Mouse (Mus musculus): ENCODE measurements around the gene Pcca. TPM values are rescaled to one million over a fixed set of nuclear protein-coding genes. Genes with fewer than 3 reads are reported as not detected.

Gene Pcca
- polyA plus RNA-seq, 1 experiment from 2014 or later, result 31.6 TPM

DNA sequence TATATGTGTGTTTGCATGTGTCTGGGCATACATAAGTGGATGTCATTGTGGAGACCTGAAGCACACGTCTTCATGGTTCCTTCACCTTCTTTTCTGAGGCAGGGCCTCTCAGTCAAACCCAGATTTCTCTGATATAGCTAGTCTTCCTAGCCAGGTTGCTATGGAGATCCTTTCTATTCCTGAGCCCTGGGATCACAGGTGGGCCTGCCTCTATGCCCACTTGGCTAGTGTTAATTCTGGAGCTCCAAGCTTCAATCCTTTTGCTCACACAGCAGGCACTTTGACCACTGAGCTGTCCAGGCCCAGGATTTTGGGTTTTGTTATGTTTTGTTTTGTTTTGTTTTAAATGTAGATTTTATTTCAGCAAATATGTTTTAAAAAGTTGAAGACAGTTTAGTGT, 192.3 kb downstream of the Pcca start:
- no peaks in the 10 kb centered on the region for H3K36me3 ChIP-seq (ENCODE audit: control insufficient read depth, insufficient read depth, low read length)
- ATAC-seq (ENCODE audit: low FRiP score) (no peak), DNase-seq (ENCODE audit: low spot score) (no peak)
- no peak overlapping the region for H3K9ac ChIP-seq (ENCODE audit: low read depth, low read length)
- no peak overlapping the region for H3K4me3 ChIP-seq (ENCODE audit: low read depth, low read length)
- no peak overlapping the region for H3K4me2 ChIP-seq (replicated peaks; ENCODE audit: low read depth, low read length)
- no peaks in the 10 kb centered on the region for H3K9me3 ChIP-seq (ENCODE audit: control insufficient read depth, low read length)
- no peak overlapping the region for H3K27ac ChIP-seq (ENCODE audit: low read depth, low read length)
- 85% methylated on average over 1 of the region's 1 CpGs for WGBS
- no peaks in the 10 kb centered on the region; the same call in 1 of the 2 replicates for H3K4me1 ChIP-seq (replicated peaks; ENCODE audit: control insufficient read depth, insufficient read depth, low read length)
- H3K27me3 ChIP-seq (ENCODE audit: control insufficient read depth, insufficient read depth, low read length), result no peaks in the 10 kb centered on the region

DNA sequence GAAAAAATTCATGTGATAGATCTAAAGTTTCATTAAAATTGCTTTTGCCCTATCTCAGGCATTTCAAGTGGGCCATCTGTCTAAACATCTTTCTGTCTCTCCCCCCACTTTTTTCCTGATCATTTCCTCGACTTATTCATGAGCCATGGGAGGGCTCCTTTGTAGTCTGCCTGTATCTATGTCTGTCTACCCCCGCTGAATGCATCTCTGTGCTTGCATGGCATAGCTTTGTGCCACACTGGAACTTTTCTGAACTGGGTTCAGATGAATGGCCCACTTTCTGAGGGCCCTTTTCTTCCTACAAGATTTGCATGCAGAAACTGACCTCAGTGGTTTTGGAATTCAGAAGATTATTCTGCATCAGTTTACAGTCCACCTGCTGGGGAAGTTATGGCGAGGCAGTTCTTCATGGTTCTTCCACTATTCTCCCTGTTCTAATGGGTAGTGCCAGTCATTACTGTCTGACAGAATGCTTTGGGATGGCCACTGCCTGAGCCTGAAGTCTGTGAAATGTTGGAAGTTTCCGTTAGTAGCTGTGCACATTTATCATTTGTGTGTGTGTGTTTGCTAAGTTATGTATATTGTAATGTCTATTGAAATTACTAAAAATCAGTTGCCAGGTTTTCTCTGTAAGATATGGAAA, 195.4 kb downstream of the Pcca start:
- no peak overlapping the region for H3K9ac ChIP-seq (ENCODE audit: low read depth, low read length)
- 52% methylated on average over 4 of the region's 4 CpGs for WGBS
- H3K4me1 ChIP-seq (replicated peaks; ENCODE audit: control insufficient read depth, insufficient read depth, low read length), result no peaks in the 10 kb centered on the region
- no peaks in the 10 kb centered on the region for H3K36me3 ChIP-seq (ENCODE audit: control insufficient read depth, insufficient read depth, low read length)
- no peak overlapping the region for H3K27ac ChIP-seq (ENCODE audit: low read depth, low read length)
- H3K27me3 ChIP-seq (ENCODE audit: control insufficient read depth, insufficient read depth, low read length), result no peaks in the 10 kb centered on the region
- no peak overlapping the region for H3K4me2 ChIP-seq (replicated peaks; ENCODE audit: low read depth, low read length)
- no peaks in the 10 kb centered on the region for H3K9me3 ChIP-seq (ENCODE audit: control insufficient read depth, low read length)
- H3K4me3 ChIP-seq (ENCODE audit: low read depth, low read length), result no peak overlapping the region
- DNase-seq (ENCODE audit: low spot score) (no peak), ATAC-seq (ENCODE audit: low FRiP score) (no peak)

DNA sequence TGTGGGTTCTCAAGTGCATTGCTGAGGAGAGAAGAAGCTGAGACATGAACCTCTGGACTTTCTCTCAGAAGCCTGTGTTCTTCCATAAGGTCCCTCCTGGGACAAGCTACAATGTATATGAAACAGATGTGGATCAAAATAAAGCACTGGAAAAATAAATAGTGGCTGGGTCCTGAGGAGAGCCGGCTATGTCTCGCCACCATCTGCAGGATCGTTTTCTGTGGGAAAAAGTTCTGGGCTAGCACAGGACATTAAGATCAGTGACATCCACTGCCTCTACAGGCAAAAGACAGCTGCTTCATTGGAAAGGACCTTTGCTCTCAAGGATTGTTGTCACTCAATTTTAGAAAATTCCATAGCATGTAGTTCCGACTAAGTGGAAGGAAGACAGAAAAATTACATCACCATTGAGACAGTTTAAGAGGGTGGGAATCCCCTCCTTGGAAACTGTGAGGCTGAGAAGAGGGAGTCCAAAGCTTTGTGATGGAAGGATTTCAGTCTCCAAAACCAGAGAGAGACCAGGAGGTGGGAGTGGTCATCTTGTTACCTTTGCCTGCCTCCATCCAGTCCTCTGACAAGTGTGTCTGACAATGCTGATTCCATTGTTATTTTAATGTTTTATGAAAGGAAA, 196.9 kb downstream of the Pcca start:
- no peaks in the 10 kb centered on the region for H3K9me3 ChIP-seq (ENCODE audit: control insufficient read depth, low read length)
- no peak overlapping the region for H3K9ac ChIP-seq (ENCODE audit: low read depth, low read length)
- no peaks in the 10 kb centered on the region for H3K27me3 ChIP-seq (ENCODE audit: control insufficient read depth, insufficient read depth, low read length)
- no peaks in the 10 kb centered on the region for H3K4me1 ChIP-seq (replicated peaks; ENCODE audit: control insufficient read depth, insufficient read depth, low read length)
- H3K4me3 ChIP-seq (ENCODE audit: low read depth, low read length), result no peak overlapping the region
- H3K36me3 ChIP-seq (ENCODE audit: control insufficient read depth, insufficient read depth, low read length), result no peaks in the 10 kb centered on the region
- 81% methylated on average over 4 of the region's 4 CpGs for WGBS
- no peak for DNase-seq (ENCODE audit: low spot score)
- H3K4me2 ChIP-seq (replicated peaks; ENCODE audit: low read depth, low read length), result no peak overlapping the region
- H3K27ac ChIP-seq (ENCODE audit: low read depth, low read length), result no peak overlapping the region
- no peak for ATAC-seq (ENCODE audit: low FRiP score)

DNA sequence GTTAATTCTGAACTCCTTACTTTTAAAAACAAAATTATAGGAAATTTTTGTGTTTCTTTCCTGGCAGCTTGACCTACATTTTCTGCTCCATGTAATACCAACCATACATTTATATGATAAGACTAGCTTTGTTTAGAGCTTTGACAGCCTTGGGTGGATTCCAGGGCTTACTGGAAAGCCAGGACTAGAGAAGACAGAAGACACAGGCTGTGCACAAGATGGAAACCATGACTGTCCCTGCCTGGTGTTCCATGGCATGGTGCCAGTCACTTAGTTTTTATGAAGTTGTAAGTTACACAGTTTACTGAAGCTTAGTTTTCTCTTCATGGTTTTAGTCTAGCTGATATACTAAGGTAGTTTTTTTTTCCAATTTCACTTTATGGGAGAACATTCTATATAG, 202.7 kb downstream of the Pcca start:
- Histone ChIP-seq H3K9ac (ENCODE audit: low read depth, low read length) (no peak overlapping the region), H3K4me2 (replicated peaks; ENCODE audit: low read depth, low read length) (no peak overlapping the region), H3K27ac (ENCODE audit: low read depth, low read length) (no peak overlapping the region), H3K9me3 (ENCODE audit: control insufficient read depth, low read length) (no peaks in the 10 kb centered on the region), H3K36me3 (ENCODE audit: control insufficient read depth, insufficient read depth, low read length) (no peaks in the 10 kb centered on the region), H3K4me3 (ENCODE audit: low read depth, low read length) (no peak overlapping the region), H3K27me3 (ENCODE audit: control insufficient read depth, insufficient read depth, low read length) (no peaks in the 10 kb centered on the region), H3K4me1 (replicated peaks; ENCODE audit: control insufficient read depth, insufficient read depth, low read length) (no peaks in the 10 kb centered on the region)
- ATAC-seq (ENCODE audit: low FRiP score) (no peak), DNase-seq (ENCODE audit: low spot score) (no peak)

DNA sequence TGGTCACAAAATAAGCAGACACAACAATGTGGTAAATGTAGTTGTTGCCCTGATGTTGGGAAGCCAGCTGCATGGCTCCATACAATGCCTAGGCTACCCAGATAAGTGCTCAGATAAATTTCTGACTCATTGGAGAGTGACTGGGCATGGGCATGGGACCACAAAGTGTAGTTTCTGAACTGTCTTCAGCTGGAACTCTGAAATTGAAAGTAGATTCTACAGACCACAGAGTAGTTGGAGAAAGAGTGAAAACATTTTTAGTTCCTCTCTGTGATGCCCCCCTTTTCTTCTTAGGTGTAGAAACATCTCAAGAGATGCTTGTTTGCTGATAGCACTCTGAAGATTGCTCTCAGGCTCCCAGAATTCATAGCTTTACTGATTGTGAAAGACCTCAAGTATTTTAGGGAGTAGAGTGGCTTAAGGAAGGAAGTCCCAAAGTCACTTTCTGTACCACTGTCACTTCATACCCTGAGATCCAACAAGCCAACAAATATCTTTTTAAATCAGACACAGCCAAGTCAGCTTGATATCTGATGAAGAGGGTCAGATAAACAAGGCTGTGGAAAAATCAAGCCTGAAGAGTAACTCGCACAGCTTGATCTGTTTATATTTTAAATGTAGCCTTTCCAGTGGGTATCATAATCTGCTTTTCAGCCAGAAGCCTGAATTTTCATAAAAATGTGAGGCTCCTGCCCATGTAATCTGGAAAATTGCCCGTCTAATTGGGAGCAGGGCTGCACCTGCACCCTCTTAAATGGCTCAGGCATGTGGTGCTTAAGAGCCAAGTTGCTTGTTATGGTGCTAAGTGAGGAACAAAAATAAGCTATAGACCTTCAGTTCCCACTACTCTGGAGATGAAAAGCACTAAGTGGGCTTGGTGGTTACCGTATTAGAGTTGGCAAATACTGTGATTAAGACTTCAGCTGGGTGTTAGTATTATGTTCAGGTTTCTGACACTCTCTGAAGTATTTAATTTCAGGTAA, 214.0 kb downstream of the Pcca start:
- ATAC-seq (ENCODE audit: low FRiP score) (no peak), DNase-seq (ENCODE audit: low spot score) (no peak)
- Histone ChIP-seq H3K4me3 (ENCODE audit: low read depth, low read length) (no peak overlapping the region), H3K4me2 (replicated peaks; ENCODE audit: low read depth, low read length) (no peak overlapping the region), H3K9me3 (ENCODE audit: control insufficient read depth, low read length) (no peaks in the 10 kb centered on the region), H3K27ac (ENCODE audit: low read depth, low read length) (no peak overlapping the region), H3K4me1 (replicated peaks; ENCODE audit: control insufficient read depth, insufficient read depth, low read length) (no peaks in the 10 kb centered on the region), H3K9ac (ENCODE audit: low read depth, low read length) (no peak overlapping the region), H3K36me3 (ENCODE audit: control insufficient read depth, insufficient read depth, low read length) (no peaks in the 10 kb centered on the region), H3K27me3 (ENCODE audit: control insufficient read depth, insufficient read depth, low read length) (no peaks in the 10 kb centered on the region)
- WGBS, result 80% methylated on average over 3 of the region's 3 CpGs

DNA sequence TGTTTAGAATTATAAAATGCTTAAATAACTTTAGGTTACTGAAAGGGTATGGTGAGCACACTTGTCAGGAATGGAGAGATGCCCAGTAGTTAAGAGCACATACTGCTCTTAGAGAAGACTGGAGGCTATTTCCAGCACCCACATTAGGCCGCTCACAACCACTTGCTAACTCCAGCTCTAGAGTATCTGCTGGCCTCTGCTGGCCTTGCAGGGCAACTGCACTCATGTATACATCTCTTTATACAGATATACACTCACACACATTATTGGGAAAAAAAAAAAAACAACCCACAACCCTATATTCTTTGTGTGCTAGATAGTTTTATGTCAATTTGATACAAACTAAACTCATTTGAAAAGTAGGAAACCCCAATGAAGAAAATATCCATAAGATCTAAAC, 217.4 kb downstream of the Pcca start:
- H3K4me2 ChIP-seq (replicated peaks; ENCODE audit: low read depth, low read length), result no peak overlapping the region
- H3K9me3 ChIP-seq (ENCODE audit: control insufficient read depth, low read length), result no peaks in the 10 kb centered on the region
- H3K27me3 ChIP-seq (ENCODE audit: control insufficient read depth, insufficient read depth, low read length), result no peaks in the 10 kb centered on the region
- H3K9ac ChIP-seq (ENCODE audit: low read depth, low read length), result no peak overlapping the region
- DNase-seq (ENCODE audit: low spot score) (no peak), ATAC-seq (ENCODE audit: low FRiP score) (no peak)
- no peak overlapping the region for H3K4me3 ChIP-seq (ENCODE audit: low read depth, low read length)
- no peaks in the 10 kb centered on the region for H3K36me3 ChIP-seq (ENCODE audit: control insufficient read depth, insufficient read depth, low read length)
- 96% methylated on average over 1 of the region's 1 CpGs for WGBS
- H3K4me1 ChIP-seq (replicated peaks; ENCODE audit: control insufficient read depth, insufficient read depth, low read length), result no peaks in the 10 kb centered on the region
- no peak overlapping the region for H3K27ac ChIP-seq (ENCODE audit: low read depth, low read length)

DNA sequence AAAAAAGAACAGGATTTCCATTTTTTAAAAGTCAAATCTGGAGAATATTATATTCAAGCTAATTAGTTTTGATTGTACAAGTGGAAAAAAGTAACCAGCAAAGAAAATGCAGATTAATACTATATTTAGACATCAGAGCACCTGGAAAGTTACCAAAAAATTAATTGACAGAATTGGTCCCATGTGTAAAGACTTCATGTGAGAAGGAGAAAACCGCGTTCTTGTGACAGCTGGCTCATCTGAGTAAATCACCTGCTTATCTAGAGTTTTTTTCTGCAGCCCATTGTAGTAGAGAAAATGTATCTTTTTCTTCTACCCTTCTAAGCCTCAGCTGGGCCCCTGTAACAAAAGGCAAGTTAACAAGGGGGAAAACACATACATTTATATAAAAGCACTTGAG, 219.2 kb downstream of the Pcca start:
- ATAC-seq (ENCODE audit: low FRiP score), result no peak
- no peaks in the 10 kb centered on the region for H3K36me3 ChIP-seq (ENCODE audit: control insufficient read depth, insufficient read depth, low read length)
- no peaks in the 10 kb centered on the region for H3K9me3 ChIP-seq (ENCODE audit: control insufficient read depth, low read length)
- 58% methylated on average over 2 of the region's 2 CpGs for WGBS
- H3K4me1 ChIP-seq (replicated peaks; ENCODE audit: control insufficient read depth, insufficient read depth, low read length), result no peaks in the 10 kb centered on the region
- no peak for DNase-seq (ENCODE audit: low spot score)
- no peak overlapping the region for H3K9ac ChIP-seq (ENCODE audit: low read depth, low read length)
- H3K4me3 ChIP-seq (ENCODE audit: low read depth, low read length), result no peak overlapping the region
- H3K27ac ChIP-seq (ENCODE audit: low read depth, low read length), result no peak overlapping the region
- H3K27me3 ChIP-seq (ENCODE audit: control insufficient read depth, insufficient read depth, low read length), result no peaks in the 10 kb centered on the region
- H3K4me2 ChIP-seq (replicated peaks; ENCODE audit: low read depth, low read length), result no peak overlapping the region

DNA sequence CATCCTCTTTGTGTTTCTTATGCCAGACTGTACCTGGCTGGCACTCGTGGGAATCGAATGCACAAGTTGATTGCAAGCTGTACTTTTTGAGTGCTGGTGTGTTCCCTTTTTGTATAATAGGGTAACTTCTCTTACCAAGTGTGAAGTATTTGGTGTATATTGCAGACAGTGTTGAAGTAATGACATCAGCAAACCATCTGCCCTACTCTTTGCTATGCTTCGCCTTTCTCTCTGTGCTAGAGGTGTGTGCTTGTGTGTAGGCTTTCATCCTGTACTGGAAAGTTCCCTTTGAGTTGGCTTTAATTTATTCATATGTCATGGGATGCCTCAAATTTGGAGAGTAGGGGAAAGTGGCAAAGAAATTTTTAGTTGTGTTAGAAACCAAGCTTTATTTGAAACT, 220.2 kb downstream of the Pcca start:
- 94% methylated on average over 3 of the region's 3 CpGs for WGBS
- DNase-seq (ENCODE audit: low spot score) (no peak), ATAC-seq (ENCODE audit: low FRiP score) (no peak)

More for the DNA sequence above, 220.2 kb downstream of the Pcca start:
- Histone ChIP-seq H3K9me3 (ENCODE audit: control insufficient read depth, low read length) (no peaks in the 10 kb centered on the region), H3K4me1 (replicated peaks; ENCODE audit: control insufficient read depth, insufficient read depth, low read length) (no peaks in the 10 kb centered on the region), H3K27ac (ENCODE audit: low read depth, low read length) (no peak overlapping the region), H3K4me2 (replicated peaks; ENCODE audit: low read depth, low read length) (no peak overlapping the region), H3K36me3 (ENCODE audit: control insufficient read depth, insufficient read depth, low read length) (no peaks in the 10 kb centered on the region), H3K9ac (ENCODE audit: low read depth, low read length) (no peak overlapping the region), H3K27me3 (ENCODE audit: control insufficient read depth, insufficient read depth, low read length) (no peaks in the 10 kb centered on the region), H3K4me3 (ENCODE audit: low read depth, low read length) (no peak overlapping the region)
